In genomic region chr2:125452369-125453097, GRCm38 (mm10) we compare ENCODE assay signal across 17 mouse cellular contexts. TPM values are rescaled to one million over a fixed set of nuclear protein-coding genes. Genes with fewer than 3 reads are reported as not detected.
DNase-seq lines count a peak whose midpoint lies in the region; ATAC-seq and TF ChIP-seq lines count a peak whose summit lies in the region.
"Had no signal": no experiment of that assay in that cellular context is flagged by ENCODE, and none has a peak within 500 bp of the region (broad histone marks: within the 10 kb centered on the region; RNA-seq: fewer than 3 reads in every experiment).

No protein-coding gene starts in this region.

- no peak overlapping the region for H3K9ac ChIP-seq in forebrain, embryonic 13.5 days
- H3K9ac ChIP-seq in forebrain, embryonic 11.5 days (ENCODE audit: low read length), result no peak overlapping the region
- H3K9ac ChIP-seq in hindbrain, embryonic 11.5 days (ENCODE audit: low read depth, low read length), result no peak overlapping the region
- no peak overlapping the region for H3K9ac ChIP-seq in hindbrain, embryonic 13.5 days
- no peak overlapping the region for H3K9ac ChIP-seq in forebrain, embryonic 15.5 days (replicated peaks)
- H3K9ac ChIP-seq in midbrain, embryonic 14.5 days (replicated peaks; ENCODE audit: low read length), result no peak overlapping the region

- no peak for TF ChIP-seq CTCF in layer of hippocampus, adult 2 months (conservative IDR thresholded peaks at IDR 0.05)
- no peak for TF ChIP-seq CTCF in lung, adult 2 months (IDR thresholded peaks at IDR 0.05; ENCODE audit: insufficient read depth, low read length)

- 0 out of 2 replicates have a peak, but pooled peaks cover 6% of the 10 kb centered on the region for H3K4me1 ChIP-seq in forebrain, embryonic 13.5 days
- no peaks in the 10 kb centered on the region for H3K4me1 ChIP-seq in forebrain, embryonic 11.5 days (replicated peaks; ENCODE audit: control insufficient read depth, insufficient read depth, low read length)
- H3K4me1 ChIP-seq in hindbrain, embryonic 11.5 days (replicated peaks; ENCODE audit: control insufficient read depth, insufficient read depth, low read length), result no peaks in the 10 kb centered on the region
- H3K4me1 ChIP-seq in hindbrain, embryonic 13.5 days (replicated peaks), result 0 out of 2 replicates have a peak, but pooled peaks cover 10% of the 10 kb centered on the region
- H3K4me1 ChIP-seq in forebrain, embryonic 15.5 days, result no peaks in the 10 kb centered on the region
- H3K4me1 ChIP-seq in midbrain, embryonic 14.5 days (ENCODE audit: control insufficient read depth, insufficient read depth, low read length), result peaks cover 11% of the 10 kb centered on the region
- no peaks in the 10 kb centered on the region for H3K4me1 ChIP-seq in lung, adult 2 months (ENCODE audit: control insufficient read depth, insufficient read depth, low read length)

- WGBS in forebrain, embryonic 13.5 days, result 53% methylated on average over 6 of the region's 6 CpGs
- 56% methylated on average over 6 of the region's 6 CpGs for WGBS in forebrain, embryonic 11.5 days
- WGBS in hindbrain, embryonic 11.5 days, result 46% methylated on average over 6 of the region's 6 CpGs
- WGBS in hindbrain, embryonic 13.5 days, result 33% methylated on average over 6 of the region's 6 CpGs
- WGBS in forebrain, embryonic 15.5 days, result 39% methylated on average over 6 of the region's 6 CpGs
- 10% methylated on average over 6 of the region's 6 CpGs for WGBS in midbrain, embryonic 14.5 days
- WGBS in lung, adult 2 months, result 53% methylated on average over 6 of the region's 6 CpGs

- DNase-seq in forebrain, embryonic 11.5 days (ENCODE audit: low spot score), result no peak
- no peak for DNase-seq in hindbrain, embryonic 11.5 days (ENCODE audit: low spot score)
- DNase-seq in midbrain, embryonic 14.5 days, result peak; percentile 42
- no peak for DNase-seq in layer of hippocampus, adult 2 months (ENCODE audit: low spot score in 2 of 2)
- no peak for DNase-seq in lung, adult 2 months
- DNase-seq: B cell, adult 2 months; cerebellum, postnatal 10 days; kidney, adult 2 months; right cerebral cortex, postnatal 25 days; thymus, postnatal 36 days had no signal

- TF ChIP-seq POLR2A in lung, adult 2 months (IDR thresholded peaks at IDR 0.05; ENCODE audit: borderline replicate concordance, extremely low read depth, low read depth, low read length), result no peak

- H3K27me3 ChIP-seq in forebrain, embryonic 13.5 days, result no peaks in the 10 kb centered on the region
- no peaks in the 10 kb centered on the region for H3K27me3 ChIP-seq in forebrain, embryonic 11.5 days (ENCODE audit: control insufficient read depth, insufficient read depth, low read length)
- no peaks in the 10 kb centered on the region for H3K27me3 ChIP-seq in hindbrain, embryonic 11.5 days (ENCODE audit: control insufficient read depth, insufficient read depth, low read length)
- H3K27me3 ChIP-seq in hindbrain, embryonic 13.5 days, result no peaks in the 10 kb centered on the region
- H3K27me3 ChIP-seq in forebrain, embryonic 15.5 days, result no peaks in the 10 kb centered on the region
- H3K27me3 ChIP-seq in midbrain, embryonic 14.5 days (ENCODE audit: control insufficient read depth, insufficient read depth, low read length), result no peaks in the 10 kb centered on the region

- peak; percentile 33; the same call in 1 of the 2 replicates for ATAC-seq in forebrain, embryonic 13.5 days
- no peak for ATAC-seq in forebrain, embryonic 11.5 days (replicated peaks; ENCODE audit: low FRiP score)
- 0 out of 2 replicates have a peak, but pooled peaks have one; percentile 45 for ATAC-seq in hindbrain, embryonic 11.5 days (ENCODE audit: low FRiP score)
- no peak for ATAC-seq in hindbrain, embryonic 13.5 days (ENCODE audit: low FRiP score)
- 0 out of 2 replicates have a peak, but pooled peaks have one; percentile 38 for ATAC-seq in forebrain, embryonic 15.5 days (replicated peaks)
- no peak; the same call in 1 of the 2 replicates for ATAC-seq in midbrain, embryonic 14.5 days (ENCODE audit: low FRiP score, low TSS enrichment)
- ATAC-seq: activated CD4-positive, CD25-positive, alpha-beta regulatory T cell, adult 4 months had no signal

- H3K27ac ChIP-seq in forebrain, embryonic 13.5 days, result no peak overlapping the region
- H3K27ac ChIP-seq in forebrain, embryonic 11.5 days (ENCODE audit: low read depth, low read length), result no peak overlapping the region
- no peak overlapping the region for H3K27ac ChIP-seq in hindbrain, embryonic 11.5 days (ENCODE audit: low read depth, low read length)
- H3K27ac ChIP-seq in hindbrain, embryonic 13.5 days, result no peak overlapping the region
- H3K27ac ChIP-seq in forebrain, embryonic 15.5 days (replicated peaks), result no peak overlapping the region
- H3K27ac ChIP-seq in midbrain, embryonic 14.5 days (replicated peaks; ENCODE audit: low read depth, low read length), result no peak overlapping the region
- no peak overlapping the region for H3K27ac ChIP-seq in layer of hippocampus, adult 2 months

- H3K4me3 ChIP-seq in forebrain, embryonic 13.5 days, result no peak overlapping the region
- H3K4me3 ChIP-seq in forebrain, embryonic 11.5 days (ENCODE audit: low read depth, low read length), result no peak overlapping the region
- H3K4me3 ChIP-seq in hindbrain, embryonic 11.5 days (ENCODE audit: low read depth, low read length), result no peak overlapping the region
- no peak overlapping the region for H3K4me3 ChIP-seq in hindbrain, embryonic 13.5 days
- H3K4me3 ChIP-seq in forebrain, embryonic 15.5 days, result no peak overlapping the region
- no peak overlapping the region for H3K4me3 ChIP-seq in midbrain, embryonic 14.5 days (replicated peaks; ENCODE audit: low read depth, low read length)
- no peak overlapping the region for H3K4me3 ChIP-seq in layer of hippocampus, adult 2 months
- H3K4me3 ChIP-seq in lung, adult 2 months (replicated peaks; ENCODE audit: extremely low read depth, low read depth, low read length), result no peak overlapping the region

- H3K36me3 ChIP-seq in forebrain, embryonic 13.5 days (ENCODE audit: poor library complexity, severe bottlenecking), result no peaks in the 10 kb centered on the region
- H3K36me3 ChIP-seq in forebrain, embryonic 11.5 days (ENCODE audit: control insufficient read depth, insufficient read depth, low read length), result no peaks in the 10 kb centered on the region
- H3K36me3 ChIP-seq in hindbrain, embryonic 11.5 days (ENCODE audit: control insufficient read depth, insufficient read depth, low read length), result no peaks in the 10 kb centered on the region
- H3K36me3 ChIP-seq in hindbrain, embryonic 13.5 days, result no peaks in the 10 kb centered on the region
- no peaks in the 10 kb centered on the region for H3K36me3 ChIP-seq in forebrain, embryonic 15.5 days
- no peaks in the 10 kb centered on the region for H3K36me3 ChIP-seq in midbrain, embryonic 14.5 days (ENCODE audit: control insufficient read depth, insufficient read depth, low read length)
- H3K36me3 ChIP-seq: G1E had no signal

- H3K4me2 ChIP-seq in forebrain, embryonic 13.5 days, result no peak overlapping the region
- no peak overlapping the region for H3K4me2 ChIP-seq in forebrain, embryonic 11.5 days (ENCODE audit: low read depth, low read length, severe bottlenecking)
- no peak overlapping the region for H3K4me2 ChIP-seq in hindbrain, embryonic 11.5 days (replicated peaks; ENCODE audit: low read depth, low read length)
- no peak overlapping the region for H3K4me2 ChIP-seq in hindbrain, embryonic 13.5 days
- no peak overlapping the region for H3K4me2 ChIP-seq in forebrain, embryonic 15.5 days (replicated peaks)
- no peak overlapping the region for H3K4me2 ChIP-seq in midbrain, embryonic 14.5 days (ENCODE audit: low read length)

- no peaks in the 10 kb centered on the region for H3K9me3 ChIP-seq in forebrain, embryonic 13.5 days (replicated peaks)
- H3K9me3 ChIP-seq in forebrain, embryonic 11.5 days (ENCODE audit: control insufficient read depth, low read length), result no peaks in the 10 kb centered on the region
- H3K9me3 ChIP-seq in hindbrain, embryonic 11.5 days (ENCODE audit: control insufficient read depth, low read length), result no peaks in the 10 kb centered on the region
- no peaks in the 10 kb centered on the region for H3K9me3 ChIP-seq in hindbrain, embryonic 13.5 days
- no peaks in the 10 kb centered on the region for H3K9me3 ChIP-seq in forebrain, embryonic 15.5 days
- no peaks in the 10 kb centered on the region for H3K9me3 ChIP-seq in midbrain, embryonic 14.5 days (ENCODE audit: control insufficient read depth, low read length)
- H3K9me3 ChIP-seq: G1E had no signal

RNA-seq across cellular contexts. Expression of gene Gm9913, which starts 52.4 kb away (rescaled TPM):
- polyA plus RNA-seq in forebrain, embryonic 13.5 days (2015; fragmentation: Nextera tagmentation; extraction: Ambion mirVana), result 0.10 TPM in 1 of 2 replicates, not detected in the other
- 0.27 and 0.31 TPM in 2 replicates for polyA plus RNA-seq in forebrain, embryonic 11.5 days (2014; fragmentation: Nextera tagmentation; extraction: Ambion mirVana)
- polyA plus RNA-seq in hindbrain, embryonic 11.5 days (2014; fragmentation: Nextera tagmentation; extraction: Ambion mirVana), result 0.25 and 0.28 TPM in 2 replicates
- 0.12 and 0.17 TPM in 2 replicates for polyA plus RNA-seq in hindbrain, embryonic 13.5 days (2015; fragmentation: Nextera tagmentation; extraction: Ambion mirVana)
- 0.09 and 0.23 TPM in 2 replicates for polyA plus RNA-seq in forebrain, embryonic 15.5 days (2015; fragmentation: Nextera tagmentation; extraction: Ambion mirVana)
- polyA plus RNA-seq in midbrain, embryonic 14.5 days (2014; fragmentation: Nextera tagmentation; extraction: Ambion mirVana), result 0.09 TPM in 1 of 2 replicates, not detected in the other
- under 1 TPM; 0.33 to 0.49 TPM for total RNA-seq in layer of hippocampus, adult 2 months (2021)
- polyA plus RNA-seq in lung, adult 2 months (2012; rRNA removed), result 0.43 and 0.52 TPM in 2 replicates
- total RNA-seq: G1E; left cerebral cortex, postnatal 25 days had no signal
- polyA plus RNA-seq: activated CD4-positive, CD25-positive, alpha-beta regulatory T cell, adult 4 months; G1E; liver, embryonic 16.5 days had no signal

RNA-seq across cellular contexts. Expression of gene Fbn1, which starts 55.3 kb away (rescaled TPM):
- polyA plus RNA-seq in forebrain, embryonic 13.5 days (2015; fragmentation: Nextera tagmentation; extraction: Ambion mirVana), result 1.7 and 1.8 TPM in 2 replicates
- 8.0 and 8.8 TPM in 2 replicates for polyA plus RNA-seq in forebrain, embryonic 11.5 days (2014; fragmentation: Nextera tagmentation; extraction: Ambion mirVana)
- 8.7 and 12.3 TPM in 2 replicates for polyA plus RNA-seq in hindbrain, embryonic 11.5 days (2014; fragmentation: Nextera tagmentation; extraction: Ambion mirVana)
- polyA plus RNA-seq in hindbrain, embryonic 13.5 days (2015; fragmentation: Nextera tagmentation; extraction: Ambion mirVana), result 2.7 and 3.8 TPM in 2 replicates
- 1.9 and 2.2 TPM in 2 replicates for polyA plus RNA-seq in forebrain, embryonic 15.5 days (2015; fragmentation: Nextera tagmentation; extraction: Ambion mirVana)
- polyA plus RNA-seq in midbrain, embryonic 14.5 days (2014; fragmentation: Nextera tagmentation; extraction: Ambion mirVana), result 1.4 and 4.4 TPM in 2 replicates
- 10 to 100 TPM in 1 of 2 experiments, 1 to 10 TPM in 1; 8.7 to 10.4 TPM for total RNA-seq in layer of hippocampus, adult 2 months (2021)
- polyA plus RNA-seq in lung, adult 2 months (2012; rRNA removed), result 20.2 and 30.6 TPM in 2 replicates
- polyA plus RNA-seq: activated CD4-positive, CD25-positive, alpha-beta regulatory T cell, adult 4 months; G1E had no signal

Comparison
In these comparisons a context has a peak if more than half of its experiments do, and no peak if none do; other contexts are left out.
1. ATAC-seq: peak in forebrain, embryonic 13.5 days (single experiment), hindbrain, embryonic 11.5 days (single experiment) and forebrain, embryonic 15.5 days (single experiment); none in forebrain, embryonic 11.5 days (single experiment), hindbrain, embryonic 13.5 days (single experiment) and midbrain, embryonic 14.5 days (single experiment).